Mouse (Mus musculus) left cerebral cortex, adult 9 months (tissue): ENCODE data around the gene Bad.

Experiments used
- DNase-seq, 2 experiments: peaks; one replicate each; pipeline ENCODE4 v3.0.0; 2022; ENCODE audit warnings: low spot score in 2 of 2

The Bad gene

GRCm38 (mm10) chr19:6968491-6969271 is 27.0 kb downstream of the Bad start:
- no peak for DNase-seq

- no peak for DNase-seq
Observed at GRCm38 (mm10) chr19:6969291-6969664, 27.6 kb downstream of the Bad start.

GRCm38 (mm10) chr19:6969665-6970381 is 28.2 kb downstream of the Bad start:
- no peak for DNase-seq

GRCm38 (mm10) chr19:6970460-6971085 is 28.9 kb downstream of the Bad start:
- no peak for DNase-seq

GRCm38 (mm10) chr19:6971644-6972043 is 30.0 kb downstream of the Bad start:
- DNase-seq: no peak

GRCm38 (mm10) chr19:6972247-6972917 is 30.7 kb downstream of the Bad start:
- no peak for DNase-seq

- no peak for DNase-seq
Observed at GRCm38 (mm10) chr19:6973581-6974190, 32.0 kb downstream of the Bad start.

- peak in 1 of 2 experiments; percentile 72 for DNase-seq
Observed at GRCm38 (mm10) chr19:6974211-6975205, 32.8 kb downstream of the Bad start, which contains the start of gene Ppp1r14b. TSS of gene Ppp1r14b (plus strand) at chr19:6974968.

- peak in 1 of 2 experiments; percentile 71 for DNase-seq
Observed at GRCm38 (mm10) chr19:6975537-6976521, 34.2 kb downstream of the Bad start, which contains the start of gene Plcb3. TSS of gene Plcb3 (minus strand) at chr19:6976470.

GRCm38 (mm10) chr19:6977759-6978638 is 36.3 kb downstream of the Bad start:
- DNase-seq: no peak

GRCm38 (mm10) chr19:6978639-6978974 is 36.9 kb downstream of the Bad start:
- DNase-seq: no peak

- DNase-seq: peak; percentile 58 to 66
Observed at GRCm38 (mm10) chr19:6979001-6979479, 37.4 kb downstream of the Bad start.

- peak; percentile 99 for DNase-seq
Observed at GRCm38 (mm10) chr19:6979486-6980380, 38.1 kb downstream of the Bad start.

GRCm38 (mm10) chr19:6980381-6981093 is 38.9 kb downstream of the Bad start, which contains the start of gene Fkbp2:
TSS of gene Fkbp2 (minus strand) at chr19:6980501.
- peak; percentile 97 to 98 for DNase-seq

GRCm38 (mm10) chr19:6981465-6981864 is 39.8 kb downstream of the Bad start:
- DNase-seq: no peak

- no peak for DNase-seq
Observed at GRCm38 (mm10) chr19:6983621-6984020, 42.0 kb downstream of the Bad start.
